Mouse (Mus musculus) forebrain, embryonic 14.5 days (tissue): Measurements from ENCODE around the gene Dcaf6. TPM values are rescaled to one million over a fixed set of nuclear protein-coding genes. Genes with fewer than 3 reads are reported as not detected.

ENCODE experiments used
- ATAC-seq: fragments of 200-750 bp; cut with Nextera tagmentation; 2 replicates; pipeline ENCODE4 v1.8.0; 2017; ENCODE audit warnings: mild to moderate bottlenecking, moderate library complexity
- DNase-seq: peaks from one replicate; pipeline ENCODE4 v3.0.0-alpha.2; 2015; ENCODE audit warnings: low spot score
- H3K27ac ChIP-seq: fragments of 300-500 bp; sonication (generic); 2 replicates; pipeline ENCODE4 v1.5.1; 2014; ENCODE audit warnings: low read depth, mild to moderate bottlenecking, control low read depth, low read length, moderate library complexity
- H3K27me3 ChIP-seq: fragments of 300-500 bp; sonication (generic); replicated peaks from 2 replicates; pipeline ENCODE4 v1.6.1; 2014; ENCODE audit warnings: low read length, control low read depth, mixed read lengths; ENCODE audit not compliant: control insufficient read depth, insufficient read depth
- H3K36me3 ChIP-seq: fragments of 300-500 bp; sonication (generic); 2 replicates; pipeline ENCODE4 v1.6.1; 2014; ENCODE audit warnings: low read length, control low read depth; ENCODE audit not compliant: control insufficient read depth, insufficient read depth
- H3K4me1 ChIP-seq: fragments of 300-500 bp; sonication (generic); 2 replicates; pipeline ENCODE4 v1.6.1; 2014; ENCODE audit warnings: antibody characterized with exemption, low read length, control low read depth; ENCODE audit not compliant: control insufficient read depth, insufficient read depth
- H3K4me2 ChIP-seq: fragments of 300-500 bp; sonication (generic); 2 replicates; pipeline ENCODE4 v1.6.1; 2014; ENCODE audit warnings: mild to moderate bottlenecking, control low read depth, low read length
- H3K4me3 ChIP-seq: fragments of 300-500 bp; sonication (generic); 2 replicates; pipeline ENCODE4 v1.5.1; 2014; ENCODE audit warnings: low read depth, low read length, control low read depth
- H3K9ac ChIP-seq: fragments of 300-500 bp; sonication (generic); 2 replicates; pipeline ENCODE4 v1.6.1; 2014; ENCODE audit warnings: mild to moderate bottlenecking, low read length, control low read depth, moderate library complexity
- H3K9me3 ChIP-seq: fragments of 300-500 bp; sonication (generic); replicated peaks from 2 replicates; pipeline ENCODE4 v1.6.1; 2016; ENCODE audit warnings: low read length, control low read depth, mixed read lengths; ENCODE audit not compliant: control insufficient read depth
- WGBS: fragments of 180-500 bp; shearing (Covaris S2); extraction: QIAGEN DNeasy Blood & Tissue Kit; methylation state at CpG from one replicate; pipeline ENCODE4 v1.1.7; 2014; 5-methylcytosine and 5-hydroxymethylcytosine counted together
- polyA plus RNA-seq: library from polyadenylated mRNA; unstranded; fragments of >200 nt; fragmentation: Nextera tagmentation; extraction: Ambion mirVana; gene quantifications from 2 replicates; pipeline ENCODE4 v1.2.1, GENCODE M21; 2014

The Dcaf6 gene
- polyA plus RNA-seq, 1 experiment from 2014 or later = 13.4 TPM

- H3K27ac ChIP-seq = no peak overlapping the region
- H3K9ac ChIP-seq = no peak overlapping the region
- no peaks in the 10 kb centered on the region for H3K4me1 ChIP-seq
- peak; percentile 27 for DNase-seq
- H3K27me3 ChIP-seq = no peaks in the 10 kb centered on the region
- H3K9me3 ChIP-seq = no peaks in the 10 kb centered on the region
- no peak overlapping the region for H3K4me3 ChIP-seq
- 83% methylated on average over 5 of the region's 5 CpGs for WGBS
- no peak overlapping the region for H3K4me2 ChIP-seq
- ATAC-seq = no peak
- H3K36me3 ChIP-seq = peaks cover 9% of the 10 kb centered on the region
Measured at GRCm38 (mm10) chr1:165388716-165389115, 71.6 kb downstream of the Dcaf6 start.

GRCm38 (mm10) chr1:165386525-165386923, 73.8 kb downstream of the Dcaf6 start:
- no peak overlapping the region for H3K4me2 ChIP-seq
- no peak for DNase-seq
- H3K27ac ChIP-seq = no peak overlapping the region
- peaks cover 9% of the 10 kb centered on the region for H3K36me3 ChIP-seq
- WGBS = 83% methylated on average over 9 of the region's 9 CpGs
- H3K4me1 ChIP-seq = no peaks in the 10 kb centered on the region
- no peak overlapping the region for H3K4me3 ChIP-seq
- H3K27me3 ChIP-seq = no peaks in the 10 kb centered on the region
- H3K9ac ChIP-seq = no peak overlapping the region
- no peak for ATAC-seq
- no peaks in the 10 kb centered on the region for H3K9me3 ChIP-seq

GRCm38 (mm10) chr1:165385810-165386524, 74.3 kb downstream of the Dcaf6 start:
- no peak overlapping the region for H3K27ac ChIP-seq
- H3K9ac ChIP-seq = no peak overlapping the region
- 91% methylated on average over 14 of the region's 14 CpGs for WGBS
- no peak for ATAC-seq
- H3K27me3 ChIP-seq = no peaks in the 10 kb centered on the region
- H3K4me3 ChIP-seq = no peak overlapping the region
- no peaks in the 10 kb centered on the region for H3K4me1 ChIP-seq
- no peak overlapping the region for H3K4me2 ChIP-seq
- peaks cover 9% of the 10 kb centered on the region for H3K36me3 ChIP-seq
- DNase-seq = no peak
- H3K9me3 ChIP-seq = no peaks in the 10 kb centered on the region

- Histone ChIP-seq H3K36me3 (no peaks in the 10 kb centered on the region), H3K9me3 (no peaks in the 10 kb centered on the region), H3K4me2 (no peak overlapping the region), H3K4me1 (no peaks in the 10 kb centered on the region), H3K4me3 (no peak overlapping the region), H3K27me3 (no peaks in the 10 kb centered on the region), H3K9ac (no peak overlapping the region), H3K27ac (no peak overlapping the region)
- ATAC-seq (no peak), DNase-seq (peak; percentile 16)
- 72% methylated on average over 9 of the region's 9 CpGs for WGBS
Measured at GRCm38 (mm10) chr1:165373839-165374238, 86.4 kb downstream of the Dcaf6 start.

GRCm38 (mm10) chr1:165370990-165371389, 89.3 kb downstream of the Dcaf6 start:
- 94% methylated on average over 4 of the region's 4 CpGs for WGBS
- DNase-seq = no peak
- Histone ChIP-seq H3K9ac (no peak overlapping the region), H3K9me3 (no peaks in the 10 kb centered on the region), H3K27me3 (no peaks in the 10 kb centered on the region), H3K4me1 (no peaks in the 10 kb centered on the region), H3K4me3 (no peak overlapping the region), H3K36me3 (no peaks in the 10 kb centered on the region), H3K27ac (no peak overlapping the region), H3K4me2 (no peak overlapping the region)
- ATAC-seq = no peak

- WGBS = 95% methylated on average over 3 of the region's 3 CpGs
Measured at GRCm38 (mm10) chr1:165365057-165365456, 95.2 kb downstream of the Dcaf6 start.

GRCm38 (mm10) chr1:165363271-165363670, 97.0 kb downstream of the Dcaf6 start:
- no peaks in the 10 kb centered on the region for H3K36me3 ChIP-seq
- H3K9ac ChIP-seq = no peak overlapping the region
- DNase-seq (no peak), ATAC-seq (no peak)
- no peaks in the 10 kb centered on the region for H3K4me1 ChIP-seq
- H3K4me2 ChIP-seq = no peak overlapping the region
- no peaks in the 10 kb centered on the region for H3K9me3 ChIP-seq
- no peaks in the 10 kb centered on the region for H3K27me3 ChIP-seq
- no peak overlapping the region for H3K4me3 ChIP-seq
- 89% methylated on average over 2 of the region's 2 CpGs for WGBS
- no peak overlapping the region for H3K27ac ChIP-seq

More at GRCm38 (mm10) chr1:165365057-165365456, 95.2 kb downstream of the Dcaf6 start:
- Histone ChIP-seq H3K4me3 (no peak overlapping the region), H3K27me3 (no peaks in the 10 kb centered on the region), H3K4me2 (no peak overlapping the region), H3K4me1 (no peaks in the 10 kb centered on the region), H3K27ac (no peak overlapping the region), H3K36me3 (no peaks in the 10 kb centered on the region), H3K9me3 (no peaks in the 10 kb centered on the region), H3K9ac (no peak overlapping the region)
- ATAC-seq = no peak
- no peak for DNase-seq

- Histone ChIP-seq H3K4me1 (no peaks in the 10 kb centered on the region), H3K4me2 (no peak overlapping the region), H3K9me3 (no peaks in the 10 kb centered on the region), H3K27ac (no peak overlapping the region), H3K27me3 (no peaks in the 10 kb centered on the region), H3K4me3 (no peak overlapping the region), H3K36me3 (no peaks in the 10 kb centered on the region), H3K9ac (no peak overlapping the region)
- WGBS = 90% methylated on average over 2 of the region's 2 CpGs
- DNase-seq = no peak
- no peak for ATAC-seq
Measured at GRCm38 (mm10) chr1:165356347-165356746, 103.9 kb downstream of the Dcaf6 start.

- no peak overlapping the region for H3K27ac ChIP-seq
- peaks cover 4% of the 10 kb centered on the region; the same call in 1 of the 2 replicates for H3K36me3 ChIP-seq
- H3K9ac ChIP-seq = no peak overlapping the region
- no peaks in the 10 kb centered on the region for H3K9me3 ChIP-seq
- H3K4me1 ChIP-seq = 0 out of 2 replicates have a peak, but pooled peaks cover 5% of the 10 kb centered on the region
- no peak overlapping the region for H3K4me2 ChIP-seq
- DNase-seq (no peak), ATAC-seq (no peak)
- no peak overlapping the region for H3K4me3 ChIP-seq
- H3K27me3 ChIP-seq = no peaks in the 10 kb centered on the region
Measured at GRCm38 (mm10) chr1:165348627-165349026, 111.6 kb downstream of the Dcaf6 start.
